Mouse (Mus musculus): ENCODE measurements around the gene Ipo7. TPM values are rescaled to one million over a fixed set of nuclear protein-coding genes. Genes with fewer than 3 reads are reported as not detected.

Gene Ipo7
- polyA plus RNA-seq, 1 experiment: 54.4 TPM

GRCm38 (mm10) chr7:109991286-109991685 lies 26.8 kb upstream of the Ipo7 start:
- TF ChIP-seq CTCF (IDR thresholded peaks at IDR 0.05; ENCODE audit: control insufficient read depth, insufficient read depth, low read length): no peak
- no peak for TF ChIP-seq POLR2A (IDR thresholded peaks at IDR 0.05; ENCODE audit: borderline replicate concordance, control insufficient read depth, low read depth, low read length)
- no peak overlapping the region for H3K4me3 ChIP-seq (replicated peaks; ENCODE audit: control insufficient read depth, low read depth, low read length)
- no peaks in the 10 kb centered on the region for H3K4me1 ChIP-seq (ENCODE audit: control insufficient read depth, insufficient read depth, low read length)
- WGBS: 89% methylated on average over 1 of the region's 1 CpGs
- no peak overlapping the region for H3K27ac ChIP-seq (ENCODE audit: control insufficient read depth, insufficient read depth, low read depth, low read length, poor library complexity)

- 52% methylated on average over 2 of the region's 2 CpGs for WGBS
- no peak for TF ChIP-seq POLR2A (IDR thresholded peaks at IDR 0.05; ENCODE audit: borderline replicate concordance, control insufficient read depth, low read depth, low read length)
- TF ChIP-seq CTCF (IDR thresholded peaks at IDR 0.05; ENCODE audit: control insufficient read depth, insufficient read depth, low read length): no peak
- Histone ChIP-seq H3K4me3 (replicated peaks; ENCODE audit: control insufficient read depth, low read depth, low read length) (no peak overlapping the region), H3K27ac (ENCODE audit: control insufficient read depth, insufficient read depth, low read depth, low read length, poor library complexity) (no peak overlapping the region), H3K4me1 (ENCODE audit: control insufficient read depth, insufficient read depth, low read length) (no peaks in the 10 kb centered on the region)
These were observed 24.7 kb upstream of the Ipo7 start for GRCm38 (mm10) chr7:109993157-109993959.

GRCm38 (mm10) chr7:109998388-109998787 lies 19.7 kb upstream of the Ipo7 start:
- WGBS: 79% methylated on average over 4 of the region's 4 CpGs
- TF ChIP-seq POLR2A (IDR thresholded peaks at IDR 0.05; ENCODE audit: borderline replicate concordance, control insufficient read depth, low read depth, low read length): no peak
- no peak for TF ChIP-seq CTCF (IDR thresholded peaks at IDR 0.05; ENCODE audit: control insufficient read depth, insufficient read depth, low read length)
- H3K4me3 ChIP-seq (replicated peaks; ENCODE audit: control insufficient read depth, low read depth, low read length): no peak overlapping the region
- no peak overlapping the region for H3K27ac ChIP-seq (ENCODE audit: control insufficient read depth, insufficient read depth, low read depth, low read length, poor library complexity)
- no peaks in the 10 kb centered on the region; the same call in 1 of the 2 replicates for H3K4me1 ChIP-seq (ENCODE audit: control insufficient read depth, insufficient read depth, low read length)

- peak overlapping the region; percentile 78 for H3K27ac ChIP-seq (ENCODE audit: control insufficient read depth, insufficient read depth, low read depth, low read length, poor library complexity)
- H3K4me1 ChIP-seq (ENCODE audit: control insufficient read depth, insufficient read depth, low read length): no peaks in the 10 kb centered on the region; the same call in 1 of the 2 replicates
- no peak overlapping the region for H3K4me3 ChIP-seq (replicated peaks; ENCODE audit: control insufficient read depth, low read depth, low read length)
- TF ChIP-seq CTCF (IDR thresholded peaks at IDR 0.05; ENCODE audit: control insufficient read depth, insufficient read depth, low read length) (no peak), POLR2A (IDR thresholded peaks at IDR 0.05; ENCODE audit: borderline replicate concordance, control insufficient read depth, low read depth, low read length) (no peak)
These were observed 16.0 kb upstream of the Ipo7 start for GRCm38 (mm10) chr7:110002092-110002491.

- TF ChIP-seq POLR2A (IDR thresholded peaks at IDR 0.05; ENCODE audit: borderline replicate concordance, control insufficient read depth, low read depth, low read length) (no peak), CTCF (IDR thresholded peaks at IDR 0.05; ENCODE audit: control insufficient read depth, insufficient read depth, low read length) (no peak)
- Histone ChIP-seq H3K4me3 (replicated peaks; ENCODE audit: control insufficient read depth, low read depth, low read length) (no peak overlapping the region), H3K27ac (ENCODE audit: control insufficient read depth, insufficient read depth, low read depth, low read length, poor library complexity) (peak overlapping the region; percentile 64), H3K4me1 (ENCODE audit: control insufficient read depth, insufficient read depth, low read length) (no peaks in the 10 kb centered on the region; the same call in 1 of the 2 replicates)
- WGBS: 58% methylated on average over 20 of the region's 20 CpGs
These were observed 15.1 kb upstream of the Ipo7 start for GRCm38 (mm10) chr7:110002968-110003367.

GRCm38 (mm10) chr7:110005976-110006375 lies 12.1 kb upstream of the Ipo7 start:
- Histone ChIP-seq H3K27ac (ENCODE audit: control insufficient read depth, insufficient read depth, low read depth, low read length, poor library complexity) (no peak overlapping the region), H3K4me1 (ENCODE audit: control insufficient read depth, insufficient read depth, low read length) (no peaks in the 10 kb centered on the region; the same call in 1 of the 2 replicates), H3K4me3 (replicated peaks; ENCODE audit: control insufficient read depth, low read depth, low read length) (peak overlapping the region; percentile 41)
- TF ChIP-seq CTCF (IDR thresholded peaks at IDR 0.05; ENCODE audit: control insufficient read depth, insufficient read depth, low read length) (no peak), POLR2A (IDR thresholded peaks at IDR 0.05; ENCODE audit: borderline replicate concordance, control insufficient read depth, low read depth, low read length) (no peak)

- peak overlapping the region; percentile 41 for H3K4me3 ChIP-seq (replicated peaks; ENCODE audit: control insufficient read depth, low read depth, low read length)
These were observed 11.4 kb upstream of the Ipo7 start for GRCm38 (mm10) chr7:110006471-110007195.

GRCm38 (mm10) chr7:110008513-110008912 lies 9.6 kb upstream of the Ipo7 start:
- H3K4me1 ChIP-seq (ENCODE audit: control insufficient read depth, insufficient read depth, low read length): no peaks in the 10 kb centered on the region; the same call in 1 of the 2 replicates
- 56% methylated on average over 1 of the region's 1 CpGs for WGBS
- H3K4me3 ChIP-seq (replicated peaks; ENCODE audit: control insufficient read depth, low read depth, low read length): no peak overlapping the region
- no peak overlapping the region for H3K27ac ChIP-seq (ENCODE audit: control insufficient read depth, insufficient read depth, low read depth, low read length, poor library complexity)
- no peak for TF ChIP-seq CTCF (IDR thresholded peaks at IDR 0.05; ENCODE audit: control insufficient read depth, insufficient read depth, low read length)
- no peak for TF ChIP-seq POLR2A (IDR thresholded peaks at IDR 0.05; ENCODE audit: borderline replicate concordance, control insufficient read depth, low read depth, low read length)

More at GRCm38 (mm10) chr7:110006471-110007195, 11.4 kb upstream of the Ipo7 start:
- Histone ChIP-seq H3K27ac (ENCODE audit: control insufficient read depth, insufficient read depth, low read depth, low read length, poor library complexity) (peak overlapping the region; percentile 54; the same call in 1 of the 2 replicates), H3K4me1 (ENCODE audit: control insufficient read depth, insufficient read depth, low read length) (no peaks in the 10 kb centered on the region; the same call in 1 of the 2 replicates)
- 55% methylated on average over 5 of the region's 5 CpGs for WGBS
- TF ChIP-seq POLR2A (IDR thresholded peaks at IDR 0.05; ENCODE audit: borderline replicate concordance, control insufficient read depth, low read depth, low read length) (no peak), CTCF (IDR thresholded peaks at IDR 0.05; ENCODE audit: control insufficient read depth, insufficient read depth, low read length) (no peak)
